Mouse (Mus musculus): ENCODE results near the gene Lyrm4. TPM values are rescaled to one million over a fixed set of nuclear protein-coding genes. Genes with fewer than 3 reads are reported as not detected.

The Lyrm4 gene
- polyA plus RNA-seq, 1 experiment = 12.6 TPM

GRCm38 (mm10) chr13:35989329-35989728, 128.0 kb downstream of the Lyrm4 start:
- TF ChIP-seq POLR2A (IDR thresholded peaks at IDR 0.05; ENCODE audit: borderline replicate concordance, extremely low read depth, insufficient read depth, insufficient read length, poor library complexity, severe bottlenecking) (no peak), CTCF (IDR thresholded peaks at IDR 0.05; ENCODE audit: borderline replicate concordance, extremely low read depth, insufficient read depth, insufficient read length) (no peak)
- peak; percentile 61 for DNase-seq (ENCODE audit: low read depth)

GRCm38 (mm10) chr13:35982985-35983384, 134.3 kb downstream of the Lyrm4 start:
- no peak for DNase-seq (ENCODE audit: low read depth)
- TF ChIP-seq CTCF (IDR thresholded peaks at IDR 0.05; ENCODE audit: borderline replicate concordance, extremely low read depth, insufficient read depth, insufficient read length) = no peak

- DNase-seq (ENCODE audit: low read depth) = peak; percentile 75
- no peak for TF ChIP-seq CTCF (IDR thresholded peaks at IDR 0.05; ENCODE audit: borderline replicate concordance, extremely low read depth, insufficient read depth, insufficient read length)
- TF ChIP-seq POLR2A (IDR thresholded peaks at IDR 0.05; ENCODE audit: borderline replicate concordance, extremely low read depth, insufficient read depth, insufficient read length, poor library complexity, severe bottlenecking) = no peak
These were observed 136.9 kb downstream of the Lyrm4 start for GRCm38 (mm10) chr13:35980471-35980870.

- TF ChIP-seq CTCF (IDR thresholded peaks at IDR 0.05; ENCODE audit: borderline replicate concordance, extremely low read depth, insufficient read depth, insufficient read length) = no peak
- no peak for TF ChIP-seq POLR2A (IDR thresholded peaks at IDR 0.05; ENCODE audit: borderline replicate concordance, extremely low read depth, insufficient read depth, insufficient read length, poor library complexity, severe bottlenecking)
- DNase-seq (ENCODE audit: low read depth) = peak; percentile 76
These were observed 140.4 kb downstream of the Lyrm4 start for GRCm38 (mm10) chr13:35976912-35977311.

GRCm38 (mm10) chr13:35969829-35970228, 147.5 kb downstream of the Lyrm4 start:
- TF ChIP-seq CTCF (IDR thresholded peaks at IDR 0.05; ENCODE audit: borderline replicate concordance, extremely low read depth, insufficient read depth, insufficient read length) (no peak), POLR2A (IDR thresholded peaks at IDR 0.05; ENCODE audit: borderline replicate concordance, extremely low read depth, insufficient read depth, insufficient read length, poor library complexity, severe bottlenecking) (no peak)
- DNase-seq (ENCODE audit: low read depth) = no peak

- no peak for TF ChIP-seq CTCF (IDR thresholded peaks at IDR 0.05; ENCODE audit: borderline replicate concordance, extremely low read depth, insufficient read depth, insufficient read length)
- TF ChIP-seq POLR2A (IDR thresholded peaks at IDR 0.05; ENCODE audit: borderline replicate concordance, extremely low read depth, insufficient read depth, insufficient read length, poor library complexity, severe bottlenecking) = no peak
These were observed 147.9 kb downstream of the Lyrm4 start for GRCm38 (mm10) chr13:35969431-35969721.

GRCm38 (mm10) chr13:35968719-35969430, 148.5 kb downstream of the Lyrm4 start:
- peak; percentile 77 for DNase-seq (ENCODE audit: low read depth)
- TF ChIP-seq POLR2A (IDR thresholded peaks at IDR 0.05; ENCODE audit: borderline replicate concordance, extremely low read depth, insufficient read depth, insufficient read length, poor library complexity, severe bottlenecking) = no peak
- TF ChIP-seq CTCF (IDR thresholded peaks at IDR 0.05; ENCODE audit: borderline replicate concordance, extremely low read depth, insufficient read depth, insufficient read length) = no peak

More at GRCm38 (mm10) chr13:35969431-35969721, 147.9 kb downstream of the Lyrm4 start:
- DNase-seq (ENCODE audit: low read depth) = peak; percentile 35

GRCm38 (mm10) chr13:35968131-35968718, 149.1 kb downstream of the Lyrm4 start:
- DNase-seq (ENCODE audit: low read depth) = no peak
- no peak for TF ChIP-seq POLR2A (IDR thresholded peaks at IDR 0.05; ENCODE audit: borderline replicate concordance, extremely low read depth, insufficient read depth, insufficient read length, poor library complexity, severe bottlenecking)
- TF ChIP-seq CTCF (IDR thresholded peaks at IDR 0.05; ENCODE audit: borderline replicate concordance, extremely low read depth, insufficient read depth, insufficient read length) = peak; percentile 4; the same call in 1 of the 2 replicates

- DNase-seq (ENCODE audit: low read depth) = peak; percentile 38
- TF ChIP-seq POLR2A (IDR thresholded peaks at IDR 0.05; ENCODE audit: borderline replicate concordance, extremely low read depth, insufficient read depth, insufficient read length, poor library complexity, severe bottlenecking) = no peak
- TF ChIP-seq CTCF (IDR thresholded peaks at IDR 0.05; ENCODE audit: borderline replicate concordance, extremely low read depth, insufficient read depth, insufficient read length) = no peak
These were observed 149.6 kb downstream of the Lyrm4 start for GRCm38 (mm10) chr13:35967690-35968089.

GRCm38 (mm10) chr13:35963583-35963982, 153.7 kb downstream of the Lyrm4 start:
- TF ChIP-seq POLR2A (IDR thresholded peaks at IDR 0.05; ENCODE audit: borderline replicate concordance, extremely low read depth, insufficient read depth, insufficient read length, poor library complexity, severe bottlenecking) = no peak
- no peak for DNase-seq (ENCODE audit: low read depth)

- TF ChIP-seq CTCF (IDR thresholded peaks at IDR 0.05; ENCODE audit: borderline replicate concordance, extremely low read depth, insufficient read depth, insufficient read length) (no peak), POLR2A (IDR thresholded peaks at IDR 0.05; ENCODE audit: borderline replicate concordance, extremely low read depth, insufficient read depth, insufficient read length, poor library complexity, severe bottlenecking) (no peak)
- DNase-seq (ENCODE audit: low read depth) = no peak
These were observed 157.8 kb downstream of the Lyrm4 start for GRCm38 (mm10) chr13:35959391-35960067.

- no peak for DNase-seq (ENCODE audit: low read depth)
- TF ChIP-seq POLR2A (IDR thresholded peaks at IDR 0.05; ENCODE audit: borderline replicate concordance, extremely low read depth, insufficient read depth, insufficient read length, poor library complexity, severe bottlenecking) = no peak
- no peak for TF ChIP-seq CTCF (IDR thresholded peaks at IDR 0.05; ENCODE audit: borderline replicate concordance, extremely low read depth, insufficient read depth, insufficient read length)
These were observed 158.8 kb downstream of the Lyrm4 start, which contains the start of gene Ppp1r3g for GRCm38 (mm10) chr13:35958539-35958938. TSS of gene Ppp1r3g (plus strand) at chr13:35958839.

Data from brain, embryonic 14.5 days (tissue).